Mouse (Mus musculus): ENCODE results near the gene Gfra1. TPM values are rescaled to one million over a fixed set of nuclear protein-coding genes. Genes with fewer than 3 reads are reported as not detected.

The Gfra1 gene
- polyA plus RNA-seq, 1 experiment, result 22.4 TPM

DNA sequence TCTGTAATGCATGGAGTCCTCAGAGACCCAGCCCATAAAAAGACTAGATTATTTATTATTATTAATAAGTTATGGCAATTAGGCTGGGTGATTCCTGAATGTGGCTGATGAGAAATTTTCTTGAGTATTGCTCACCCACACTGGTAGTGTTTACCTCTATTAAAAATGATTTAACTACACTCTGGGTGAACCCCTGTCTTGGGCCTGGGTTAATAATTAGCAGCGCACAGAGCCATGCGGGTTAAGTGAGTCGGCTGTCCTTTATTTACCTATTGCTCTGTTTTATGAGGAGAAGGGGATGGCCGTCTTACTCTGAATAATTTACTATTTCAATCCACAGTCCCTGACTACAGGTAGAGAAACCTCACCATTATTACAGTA, 59.1 kb downstream of the Gfra1 start:
- no peak for DNase-seq (ENCODE audit: extremely low spot score in 1 of 2, low spot score in 1 of 2)

DNA sequence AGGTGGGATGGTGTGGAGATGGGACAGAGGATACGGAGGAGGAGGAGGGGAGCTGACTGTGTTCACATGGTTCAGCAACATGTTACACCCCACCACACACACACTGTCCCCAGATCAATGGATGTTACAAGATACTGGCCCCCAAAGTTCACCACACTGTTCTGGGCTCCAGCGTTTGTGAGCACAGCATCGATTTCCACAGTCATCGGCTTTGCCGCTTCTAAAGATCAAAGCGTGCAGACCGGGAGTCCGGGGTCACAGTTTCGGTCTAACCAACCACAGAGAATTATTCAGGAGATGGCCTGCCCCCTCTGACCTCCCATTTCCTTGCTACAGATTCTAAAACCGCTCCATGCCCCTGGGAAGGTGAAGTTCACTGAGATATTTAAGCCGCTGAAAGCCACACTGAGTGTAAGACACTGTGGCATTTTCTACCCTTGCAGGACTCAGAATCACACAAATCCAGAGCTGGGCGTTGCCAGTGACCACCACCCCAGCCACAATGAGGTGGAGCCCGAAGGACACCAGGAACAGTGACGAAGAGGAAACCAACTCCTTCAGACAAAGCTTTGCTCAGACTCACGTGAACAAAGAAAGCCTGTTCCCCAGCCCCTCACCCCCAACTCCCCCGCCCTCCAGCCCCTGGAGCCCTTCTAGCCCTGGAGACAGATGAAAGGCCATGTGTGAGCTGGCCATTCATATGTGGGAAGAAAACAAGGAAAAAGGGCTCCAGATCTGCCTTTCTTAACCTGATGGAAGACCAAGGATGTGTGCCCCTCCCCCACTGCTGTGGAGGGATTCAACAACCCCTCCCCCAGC, 59.7 kb downstream of the Gfra1 start:
- no peak for DNase-seq (ENCODE audit: extremely low spot score in 1 of 2, low spot score in 1 of 2)

DNA sequence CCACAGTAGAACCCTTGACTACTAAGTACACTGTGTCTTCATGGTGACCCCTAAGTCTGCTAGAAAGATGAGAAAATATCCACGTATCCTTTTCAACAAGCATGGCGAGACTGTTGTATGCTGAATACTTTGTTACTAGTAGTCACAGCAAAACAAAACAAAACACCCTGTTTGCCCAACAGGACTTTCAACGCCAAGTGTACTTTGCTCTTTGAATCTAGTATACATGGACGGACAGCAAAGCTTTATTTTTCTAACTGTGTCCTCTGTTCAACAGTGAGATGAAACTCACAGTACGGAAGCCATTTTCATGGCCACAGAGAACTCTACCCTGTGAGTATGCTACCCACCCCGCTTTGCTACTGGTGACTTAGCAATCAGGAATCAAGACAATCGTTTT, 62.6 kb downstream of the Gfra1 start:
- no peak for DNase-seq (ENCODE audit: extremely low spot score in 1 of 2, low spot score in 1 of 2)

DNA sequence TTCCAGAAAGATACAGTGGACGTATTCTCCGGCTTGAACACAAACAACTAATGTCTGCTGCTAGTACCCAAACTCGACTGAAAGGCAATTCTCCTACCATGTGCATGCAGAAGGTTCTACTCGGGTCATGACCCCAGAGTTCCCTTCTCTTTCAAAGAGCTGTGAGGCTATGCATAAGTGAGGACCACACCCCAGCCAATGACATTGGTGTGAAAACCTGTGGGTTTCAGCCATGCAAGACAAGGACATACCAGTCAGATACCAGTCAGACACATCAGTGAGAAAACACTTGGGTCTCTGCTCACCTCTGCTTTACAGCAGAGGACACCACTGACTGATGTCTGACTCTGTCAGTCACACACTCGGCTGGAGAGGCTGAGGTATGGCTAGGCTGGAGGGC, 63.9 kb downstream of the Gfra1 start:
- DNase-seq (ENCODE audit: extremely low spot score in 1 of 2, low spot score in 1 of 2), result no peak

DNA sequence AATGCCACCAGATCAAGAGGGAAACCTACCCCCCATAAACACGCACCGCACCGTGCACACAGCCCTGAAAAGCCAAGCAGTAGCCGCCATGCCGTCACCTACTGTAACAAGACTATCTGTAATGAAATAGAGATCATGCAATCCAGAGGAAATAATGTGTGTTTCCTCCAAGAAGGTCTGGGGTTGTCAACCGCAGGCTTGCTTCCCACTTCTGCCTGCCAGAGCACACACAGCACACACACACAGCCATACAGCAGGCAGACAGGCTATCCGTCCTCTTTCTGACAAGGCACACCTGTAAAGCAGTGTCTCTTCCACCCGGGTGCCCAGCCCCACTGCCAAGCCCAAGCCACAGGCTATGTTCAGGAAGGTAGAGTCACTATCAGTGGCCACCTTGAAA, 66.2 kb downstream of the Gfra1 start:
- DNase-seq (ENCODE audit: extremely low spot score in 1 of 2, low spot score in 1 of 2), result no peak

DNA sequence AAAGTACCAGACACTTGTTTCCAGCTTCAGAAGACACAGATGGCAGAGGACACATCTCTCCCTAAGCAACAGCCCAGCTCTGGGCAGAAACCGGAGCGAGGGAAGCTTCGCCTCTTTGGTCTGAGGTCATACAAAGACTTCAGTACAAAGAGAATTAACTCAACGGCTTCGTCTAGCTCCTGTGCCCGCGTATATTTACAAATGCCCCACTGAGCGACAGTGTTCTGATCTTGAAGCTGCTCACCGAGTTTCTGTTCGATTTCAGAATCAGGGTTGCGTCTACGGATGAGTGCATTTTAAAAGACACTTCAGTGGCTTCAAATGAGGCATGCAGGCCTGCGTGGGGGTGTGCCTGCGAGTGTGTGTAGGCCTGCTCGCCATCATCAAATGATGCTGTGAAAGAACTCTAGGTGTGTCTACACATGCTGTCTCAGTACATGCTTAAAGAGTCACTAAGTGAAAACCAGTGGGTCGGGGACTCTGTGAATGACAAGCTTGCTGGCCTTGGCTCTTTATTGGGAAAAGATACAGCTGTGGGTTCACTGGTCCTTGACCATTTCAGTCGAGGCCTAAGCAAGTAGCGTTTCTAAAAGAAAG, 66.8 kb downstream of the Gfra1 start:
- no peak for DNase-seq (ENCODE audit: extremely low spot score in 1 of 2, low spot score in 1 of 2)

DNA sequence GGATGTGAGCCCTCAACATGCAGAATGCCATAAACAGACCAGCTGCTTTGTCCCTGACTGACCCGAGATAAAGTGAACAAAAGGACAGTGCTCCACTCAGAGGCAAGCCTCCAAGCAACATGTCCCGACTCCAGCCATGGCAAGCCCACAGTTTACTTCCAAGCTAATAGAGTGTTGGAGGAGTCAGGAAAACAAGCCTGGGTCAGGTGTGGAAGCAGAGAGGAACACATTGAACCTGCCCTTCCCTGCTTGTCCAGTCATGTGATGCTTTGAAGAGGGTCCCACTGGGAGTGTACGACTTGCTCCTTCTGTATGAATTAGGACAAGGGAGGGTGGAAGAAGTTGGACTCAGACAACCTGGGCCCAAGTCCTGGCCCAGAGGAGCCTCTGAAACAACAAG, 72.4 kb downstream of the Gfra1 start:
- DNase-seq (ENCODE audit: extremely low spot score in 1 of 2, low spot score in 1 of 2), result no peak

DNA sequence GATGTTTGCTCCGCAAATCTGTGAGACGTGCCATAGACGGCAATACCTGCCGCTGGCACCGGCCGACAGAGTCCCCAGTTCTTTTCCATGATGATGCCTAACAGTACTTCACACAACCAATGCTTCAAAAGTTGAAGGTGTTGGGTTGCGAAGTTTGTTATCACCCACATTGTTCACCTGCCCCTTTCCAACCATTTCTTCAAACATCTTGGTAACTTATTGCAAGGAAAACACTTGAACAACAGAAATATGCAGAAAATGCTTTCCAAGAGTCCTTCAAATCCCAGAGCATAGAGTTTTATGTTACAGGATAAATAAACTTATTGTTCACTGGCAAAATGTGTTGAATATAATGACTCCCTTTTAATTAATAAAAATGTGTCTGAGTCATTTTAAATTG, 73.2 kb downstream of the Gfra1 start:
- DNase-seq (ENCODE audit: extremely low spot score in 1 of 2, low spot score in 1 of 2), result no peak

DNA sequence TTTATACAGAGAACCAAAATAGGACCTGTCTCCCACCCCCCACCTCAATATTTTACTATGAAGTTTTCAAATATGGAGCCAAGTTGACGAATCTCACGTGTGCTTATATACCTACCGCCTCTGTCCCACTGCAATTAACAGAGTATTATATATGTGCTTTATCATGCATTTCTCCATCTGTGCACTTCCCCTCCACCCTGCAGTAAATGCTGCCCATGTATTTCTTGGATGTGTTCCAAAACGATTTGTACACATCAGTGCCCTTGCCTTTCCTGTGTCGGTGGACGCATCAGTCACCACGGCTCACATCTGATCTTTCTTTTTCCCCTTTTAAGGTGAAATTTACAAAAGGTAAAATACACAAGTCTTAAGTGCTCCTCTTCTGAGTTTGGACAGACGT, 77.7 kb downstream of the Gfra1 start:
- DNase-seq (ENCODE audit: extremely low spot score in 1 of 2, low spot score in 1 of 2), result no peak

DNA sequence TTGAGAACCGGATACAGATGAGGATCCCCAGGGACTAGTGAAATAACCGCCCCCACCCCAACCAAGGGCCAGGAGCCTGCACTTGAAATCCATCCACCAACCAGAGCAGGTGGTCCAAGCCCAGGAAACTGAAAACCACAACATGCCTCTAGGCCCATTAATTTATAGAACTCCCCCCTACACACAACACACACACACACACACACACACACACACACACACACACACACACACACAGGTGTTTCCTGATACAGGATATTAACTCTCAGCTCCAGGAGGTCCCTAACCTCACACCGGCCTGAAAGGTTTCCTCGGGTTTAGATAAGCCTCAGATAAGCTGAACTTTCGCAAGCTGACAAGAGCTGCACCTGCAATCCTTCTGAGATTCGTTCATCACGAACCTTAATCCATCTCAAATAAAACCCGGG, 79.0 kb downstream of the Gfra1 start:
- DNase-seq (ENCODE audit: extremely low spot score in 1 of 2, low spot score in 1 of 2), result no peak

DNA sequence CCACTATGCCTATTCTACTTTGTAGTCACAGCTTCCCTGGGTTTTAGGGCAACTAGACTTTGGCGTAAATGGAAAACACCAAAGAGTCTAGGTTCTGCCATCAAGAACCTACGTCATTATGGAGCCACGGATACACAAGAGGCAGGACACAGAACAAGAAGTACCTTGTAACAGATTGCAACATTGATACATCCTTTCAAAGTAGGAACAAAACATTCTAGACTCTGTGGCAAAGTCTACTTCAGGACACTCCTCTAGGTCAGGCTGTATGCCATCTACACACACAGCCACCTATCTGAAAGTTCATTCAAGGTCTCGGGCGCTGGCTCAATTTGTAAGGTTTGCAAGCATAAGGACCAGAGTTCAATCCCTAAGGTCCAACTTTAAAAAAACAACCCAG, 81.1 kb downstream of the Gfra1 start:
- no peak for DNase-seq (ENCODE audit: extremely low spot score in 1 of 2, low spot score in 1 of 2)

DNA sequence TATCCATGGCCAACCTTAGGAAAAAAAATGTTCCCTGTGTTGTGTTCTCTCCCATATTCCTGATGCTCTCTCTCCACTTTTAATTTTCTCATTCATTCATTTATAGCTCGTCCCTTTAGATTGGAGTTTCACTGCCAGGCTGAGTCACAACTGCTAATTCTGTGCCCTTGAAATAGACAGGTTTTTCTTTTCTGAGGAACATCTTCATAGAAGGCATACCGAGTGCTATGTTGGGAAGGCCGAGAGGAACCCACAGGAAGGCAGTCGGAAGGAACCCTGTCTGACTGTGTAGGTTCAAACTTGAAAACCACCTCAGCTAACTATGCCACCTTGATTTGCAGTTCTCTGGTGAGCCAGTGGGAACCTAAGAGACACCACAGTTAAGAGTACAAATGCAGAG, 81.6 kb downstream of the Gfra1 start:
- peak in 1 of 2 experiments; percentile 48 for DNase-seq (ENCODE audit: extremely low spot score in 1 of 2, low spot score in 1 of 2)

DNA sequence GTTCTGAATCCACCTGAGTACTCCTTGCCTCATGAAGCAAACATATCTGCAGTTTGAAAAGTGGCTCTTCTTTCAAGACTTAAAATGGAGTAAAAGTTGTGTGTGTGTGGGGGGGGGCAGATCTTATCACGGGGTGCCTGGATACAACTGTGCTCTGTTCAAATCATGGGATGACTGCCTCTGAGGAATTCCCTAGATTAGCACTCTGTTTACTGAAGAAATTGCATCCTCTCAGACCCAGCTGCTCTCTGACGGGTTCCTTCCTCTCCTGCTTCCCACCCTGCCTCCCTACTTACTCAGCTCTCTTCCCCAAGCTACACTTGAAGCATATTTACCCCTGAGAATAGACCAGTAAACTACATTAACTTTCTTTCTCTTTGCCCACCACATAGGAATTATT, 87.2 kb downstream of the Gfra1 start:
- no peak for DNase-seq (ENCODE audit: extremely low spot score in 1 of 2, low spot score in 1 of 2)

DNA sequence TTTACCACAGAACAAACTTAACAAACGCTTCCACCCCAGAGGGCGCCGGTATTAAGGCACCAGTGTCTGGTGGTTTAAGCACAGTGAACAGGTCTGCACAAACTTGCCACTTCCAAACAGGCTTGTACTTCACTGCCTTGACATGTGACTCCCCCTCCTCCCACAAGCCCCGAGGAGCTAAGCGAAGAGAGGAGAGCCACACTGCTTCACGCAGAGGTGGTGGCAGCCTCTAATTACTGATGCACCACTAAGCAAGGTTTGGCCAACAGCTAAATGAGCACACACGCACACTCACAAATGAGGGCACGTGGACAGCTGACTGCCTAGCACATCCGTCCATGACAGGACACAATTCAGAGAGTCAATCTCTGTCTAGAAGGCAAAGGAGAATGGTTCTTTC, 91.0 kb downstream of the Gfra1 start:
- no peak for DNase-seq (ENCODE audit: extremely low spot score in 1 of 2, low spot score in 1 of 2)

DNA sequence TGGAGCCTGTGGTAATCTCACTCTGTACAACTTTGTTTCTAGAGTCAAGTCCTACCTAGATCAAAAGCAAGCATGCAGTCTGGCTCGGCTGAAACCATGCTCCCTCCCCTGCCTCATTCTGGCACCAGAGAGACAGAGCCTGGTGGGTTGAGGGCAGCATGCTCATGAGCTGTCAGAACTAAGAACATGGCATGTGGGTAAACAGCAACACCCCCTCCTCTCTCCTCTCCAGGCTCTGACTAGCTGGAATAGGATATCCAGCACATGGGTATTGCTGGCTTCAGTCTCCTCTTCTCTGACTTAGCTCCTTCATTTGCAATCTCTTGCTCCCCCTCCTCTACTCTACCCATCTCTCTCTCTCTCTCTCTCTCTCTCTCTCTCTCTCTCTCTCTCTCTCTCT, 94.7 kb downstream of the Gfra1 start:
- no peak for DNase-seq (ENCODE audit: extremely low spot score in 1 of 2, low spot score in 1 of 2)

DNA sequence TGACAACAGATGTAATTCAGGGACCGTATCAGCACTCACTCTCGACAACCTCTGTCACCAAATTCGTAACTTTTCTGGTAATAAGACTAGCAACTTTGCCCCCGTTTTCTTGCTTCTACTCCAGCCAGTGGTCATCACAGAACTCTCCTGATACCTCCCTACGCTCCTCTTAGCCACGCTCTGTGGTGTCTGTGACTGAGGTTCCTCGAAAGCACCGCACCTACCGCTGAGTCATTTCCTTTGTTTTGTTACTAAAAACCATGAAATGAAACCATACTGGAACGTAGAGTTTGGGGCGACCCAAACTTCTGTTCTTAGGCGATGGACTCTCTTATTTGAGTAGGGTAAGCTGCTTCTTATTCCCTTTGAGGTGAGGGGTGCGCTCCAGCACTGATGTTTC, 97.6 kb downstream of the Gfra1 start:
- no peak for DNase-seq (ENCODE audit: extremely low spot score in 1 of 2, low spot score in 1 of 2)

DNA sequence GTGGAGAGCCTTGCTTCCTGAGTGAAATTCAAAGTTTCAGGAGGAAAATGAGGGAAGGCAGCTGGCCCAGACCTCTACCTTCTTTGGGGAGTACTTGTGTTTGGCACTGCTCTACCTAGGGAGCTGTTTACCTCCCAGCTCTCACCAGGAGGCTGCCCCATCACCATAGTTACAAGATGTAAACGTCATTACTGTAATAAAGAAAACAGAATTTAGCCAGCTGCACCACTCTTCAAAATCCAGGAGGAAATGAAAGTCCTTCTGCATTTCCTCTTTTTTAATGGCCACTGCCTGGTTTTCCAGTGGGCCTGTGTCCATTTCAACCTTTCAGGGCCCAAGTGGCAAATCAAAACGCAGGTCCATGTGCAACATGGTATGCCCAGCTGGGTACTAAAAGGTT, 101.8 kb downstream of the Gfra1 start:
- no peak for DNase-seq (ENCODE audit: extremely low spot score in 1 of 2, low spot score in 1 of 2)

DNA sequence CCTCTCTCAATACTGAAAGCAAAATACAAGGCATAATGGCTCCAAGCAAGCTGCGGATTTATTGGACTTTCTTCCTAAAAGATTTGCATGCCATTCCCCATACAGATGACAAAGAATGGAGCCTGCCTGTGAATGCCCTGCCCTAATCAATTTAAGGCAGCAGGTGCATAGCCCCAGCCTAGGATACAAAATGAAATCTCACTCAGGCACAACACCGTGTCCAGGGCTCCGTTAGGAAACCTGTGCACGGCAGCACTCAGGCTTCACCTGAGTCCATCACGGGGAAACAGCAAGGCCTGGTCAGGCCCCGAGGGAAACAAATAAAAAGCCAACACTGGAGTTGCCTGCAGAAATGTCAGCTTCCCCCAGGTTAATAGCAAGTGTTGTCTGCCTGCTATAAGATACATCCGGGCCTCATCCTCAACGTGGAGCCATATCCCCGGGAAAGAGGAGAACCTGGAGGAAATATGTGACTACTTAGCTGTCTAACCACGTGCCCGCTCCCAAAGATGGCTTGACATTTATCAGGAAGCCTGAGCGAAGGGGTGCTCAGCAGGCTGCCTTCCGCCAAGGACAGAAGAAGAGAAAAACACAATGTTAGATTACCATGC, 102.3 kb downstream of the Gfra1 start:
- DNase-seq (ENCODE audit: extremely low spot score in 1 of 2, low spot score in 1 of 2), result no peak

DNA sequence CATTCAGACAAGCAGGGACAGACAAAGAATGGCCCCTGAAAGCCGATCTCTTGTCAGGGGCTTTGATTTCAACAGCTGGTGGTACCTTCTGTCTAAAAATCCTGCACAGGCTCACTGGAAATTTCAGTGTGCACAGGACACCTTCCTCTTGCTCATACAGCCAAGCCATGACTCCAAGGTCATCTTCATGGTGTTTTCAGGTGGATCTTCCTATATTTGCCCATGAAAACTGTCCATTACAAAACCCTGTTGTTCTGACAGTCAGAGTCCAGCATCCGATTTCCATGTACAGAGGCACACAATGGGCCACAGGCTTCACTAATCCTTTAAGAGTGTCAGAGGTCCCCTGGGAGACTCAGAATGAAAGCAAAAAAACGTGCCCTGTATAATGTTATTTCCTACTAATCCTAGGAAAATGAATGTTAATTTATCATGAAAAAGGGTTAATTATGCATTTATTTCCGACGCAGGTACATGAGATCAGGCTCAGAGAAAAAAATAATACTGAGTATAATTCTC, 105.8 kb downstream of the Gfra1 start:
- no peak for DNase-seq (ENCODE audit: extremely low spot score in 1 of 2, low spot score in 1 of 2)

DNA sequence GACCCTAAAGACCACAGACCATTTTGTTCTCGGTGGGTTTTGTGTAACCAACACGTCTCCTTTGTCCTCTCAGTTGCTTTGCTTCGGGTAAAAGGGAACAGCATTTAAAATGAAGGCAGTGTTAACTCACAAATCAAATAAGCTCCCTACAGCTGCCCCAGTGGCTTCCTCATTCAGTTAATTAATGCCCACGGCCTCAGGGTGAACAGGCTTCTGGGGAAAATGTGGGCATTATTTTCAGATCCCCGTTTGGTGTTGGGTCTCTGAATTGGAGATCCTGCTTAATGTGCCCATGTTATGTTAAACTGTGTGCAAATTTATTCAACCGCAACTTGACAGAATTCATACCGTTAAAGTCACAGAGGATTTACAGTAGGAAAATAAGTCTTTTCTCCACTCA, 110.6 kb downstream of the Gfra1 start:
- DNase-seq (ENCODE audit: extremely low spot score in 1 of 2, low spot score in 1 of 2), result no peak

DNA sequence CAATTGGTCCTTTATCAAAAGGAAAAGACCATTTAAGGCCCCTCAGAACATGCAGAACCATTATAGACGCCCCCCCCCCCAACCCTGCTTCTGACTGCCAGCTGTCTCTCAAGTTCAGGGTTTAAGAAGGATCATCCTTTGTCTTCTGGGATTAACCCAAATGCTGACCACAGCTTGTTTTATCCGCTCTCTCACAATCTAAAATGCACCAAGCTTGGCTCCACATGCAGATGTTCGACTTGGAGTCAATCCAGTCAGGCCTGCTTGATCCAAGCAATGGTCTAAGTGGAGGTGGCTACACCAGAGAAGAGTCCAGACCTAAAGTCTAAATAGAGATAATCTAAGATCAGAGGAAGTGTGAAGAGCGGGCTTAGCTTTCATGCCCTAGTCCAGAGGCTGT, 114.4 kb downstream of the Gfra1 start:
- DNase-seq (ENCODE audit: extremely low spot score in 1 of 2, low spot score in 1 of 2), result no peak

DNA sequence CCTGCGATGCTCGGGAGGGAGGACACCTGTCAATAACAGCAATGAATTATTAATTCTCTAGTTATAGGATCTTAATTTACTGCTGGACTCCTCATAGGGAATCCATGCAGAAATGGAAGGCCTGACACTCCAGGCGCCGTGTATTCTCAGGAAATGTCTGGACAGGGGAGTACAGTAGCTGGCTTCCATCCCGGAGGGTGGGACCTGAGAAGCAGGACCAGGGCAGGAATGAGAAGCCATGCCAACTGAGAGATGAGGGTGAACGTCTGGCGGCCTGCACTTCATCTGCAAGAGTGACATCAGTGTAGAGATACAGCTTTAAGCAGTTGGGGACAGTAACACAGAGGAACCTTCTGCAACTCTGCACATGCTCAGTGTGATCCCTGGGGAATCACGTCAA, 115.5 kb downstream of the Gfra1 start:
- no peak for DNase-seq (ENCODE audit: extremely low spot score in 1 of 2, low spot score in 1 of 2)

All from frontal cortex, adult 2 months (tissue).